Mouse (Mus musculus) lung, postnatal 0 days (tissue): ENCODE measurements around the gene Cytip.

Experiments used
- CTCF ChIP-seq: IDR thresholded peaks from 2 replicates; pipeline ENCODE4 v1.5.1; 2016; ENCODE audit warnings: antibody characterized with exemption, mild to moderate bottlenecking
- EP300 ChIP-seq: IDR thresholded peaks from 2 replicates; pipeline ENCODE4 v1.6.1; 2016; ENCODE audit warnings: antibody characterized with exemption, mild to moderate bottlenecking, control low read depth

DNA sequence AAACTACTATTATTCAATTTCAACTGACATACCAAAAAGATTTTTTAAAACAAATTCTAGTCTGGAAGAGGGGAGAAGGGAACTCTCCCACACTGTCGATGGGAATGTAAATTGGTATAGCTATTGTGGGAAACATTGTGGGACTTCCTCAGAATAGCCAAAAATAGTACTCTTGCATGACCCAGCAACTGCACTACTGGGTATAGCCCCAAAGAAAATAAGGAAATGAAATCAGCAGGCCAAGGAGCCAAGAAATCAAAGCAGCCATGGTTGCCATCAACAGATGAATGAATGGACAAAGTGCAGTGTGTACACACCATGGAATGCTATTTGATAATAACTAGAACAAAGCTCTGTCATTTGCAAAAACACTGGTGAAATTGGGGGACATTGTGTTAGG is 1.5 kb upstream of the Cytip start:
- TF ChIP-seq CTCF (no peak), EP300 (no peak)
